Mouse (Mus musculus) spleen, adult 2 months (tissue): ENCODE measurements around the gene A3galt2. TPM values are rescaled to one million over a fixed set of nuclear protein-coding genes. Genes with fewer than 3 reads are reported as not detected.

Experiments used
- DNase-seq, 2 experiments: peaks; one replicate each; pipeline versions ENCODE4 v3.0.0 to v3.0.0-alpha.2; 2012 to 2021; ENCODE audit warnings: low spot score in 2 of 2, low read depth in 1 of 2
- H3K27ac ChIP-seq: fragments of 200-500 bp; 2 replicates; pipeline ENCODE4 v1.5.1; 2012; ENCODE audit warnings: low read length, inconsistent platforms; ENCODE audit not compliant: insufficient read depth
- H3K27me3 ChIP-seq: fragments of 200-500 bp; 2 replicates; pipeline ENCODE4 v1.6.1; 2012; ENCODE audit warnings: mild to moderate bottlenecking, moderate library complexity, low read length, inconsistent platforms; ENCODE audit not compliant: control insufficient read depth, insufficient read depth
- H3K36me3 ChIP-seq: fragments of 200-500 bp; 2 replicates; pipeline ENCODE4 v1.6.1; 2012; ENCODE audit warnings: mild to moderate bottlenecking, low read length, inconsistent platforms; ENCODE audit not compliant: control insufficient read depth, insufficient read depth
- H3K4me1 ChIP-seq: fragments of 200-500 bp; 2 replicates; pipeline ENCODE4 v1.6.1; 2011; ENCODE audit warnings: inconsistent platforms; ENCODE audit not compliant: control insufficient read depth, insufficient read depth, insufficient read length
- H3K4me3 ChIP-seq: fragments of 200-500 bp; 2 replicates; pipeline ENCODE4 v1.5.1; 2011; ENCODE audit warnings: mild to moderate bottlenecking, inconsistent platforms; ENCODE audit not compliant: insufficient read depth, insufficient read length; ENCODE audit errors: extremely low read depth
- CTCF ChIP-seq: fragments of 200-500 bp; IDR thresholded peaks from 2 replicates; pipeline ENCODE4 v1.5.1; 2011; ENCODE audit warnings: mild to moderate bottlenecking, inconsistent platforms; ENCODE audit not compliant: insufficient read depth, insufficient read length, insufficient replicate concordance; ENCODE audit errors: extremely low read depth
- POLR2A ChIP-seq: fragments of 200-500 bp; IDR thresholded peaks from 2 replicates; pipeline ENCODE4 v1.6.1; 2011; ENCODE audit warnings: low read depth, low read length, inconsistent platforms
- WGBS: fragments of 180-500 bp; shearing (Covaris S2); methylation state at CpG from one replicate; pipeline ENCODE4 v1.1.7; 2018; 5-methylcytosine and 5-hydroxymethylcytosine counted together
- polyA plus RNA-seq: library from polyadenylated mRNA; depleted of rRNA; stranded (reverse); fragments of >200 nt; gene quantifications from 2 replicates; pipeline ENCODE4 v1.2.3, GENCODE M21; 2012

A3galt2 gene
- polyA plus RNA-seq, 1 experiment: 0.41 TPM

DNA sequence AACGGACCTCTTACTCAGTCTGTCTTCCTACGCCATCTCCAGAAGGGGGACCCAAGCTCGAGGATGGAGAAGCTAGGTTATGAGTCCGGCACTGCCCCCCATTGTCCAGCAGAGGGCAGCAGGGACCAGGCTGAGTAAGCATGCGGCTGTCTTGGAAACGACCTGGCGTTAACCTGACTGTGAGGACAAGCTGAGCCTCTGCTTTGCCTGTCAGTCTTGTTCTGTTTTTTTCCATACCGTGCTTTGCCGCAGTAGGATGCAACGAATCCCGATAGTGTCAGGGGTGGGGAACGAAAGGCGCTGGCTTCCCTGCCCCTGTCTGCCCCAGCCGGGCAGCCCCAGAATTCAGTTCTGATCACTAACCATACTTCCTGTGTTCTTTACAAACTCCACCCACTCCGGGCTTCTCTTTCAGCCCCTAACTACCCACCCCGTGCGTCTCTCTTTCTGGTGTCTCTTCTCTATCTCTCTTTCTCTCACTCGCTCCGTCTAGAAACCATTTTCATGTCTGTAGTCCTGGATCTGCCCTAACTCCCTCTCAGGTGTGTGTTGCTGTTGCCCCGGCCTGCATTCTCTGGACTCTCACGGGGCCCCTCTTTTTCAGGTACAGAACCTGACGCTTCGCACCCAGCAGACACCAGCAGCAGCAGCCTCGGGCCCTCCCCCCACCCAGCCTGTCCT lies 43.6 kb upstream of the A3galt2 start:
- H3K27me3 ChIP-seq: no peaks in the 10 kb centered on the region
- 7% methylated on average over 24 of the region's 24 CpGs for WGBS
- H3K36me3 ChIP-seq: no peaks in the 10 kb centered on the region
- peak overlapping the region; percentile 59 for H3K4me3 ChIP-seq
- peak overlapping the region; percentile 62 for H3K27ac ChIP-seq
- peak; percentile 86 for DNase-seq
- peaks cover 7% of the 10 kb centered on the region; the same call in 1 of the 2 replicates for H3K4me1 ChIP-seq
- TF ChIP-seq CTCF (peak; percentile 99), POLR2A (peak; percentile 20; the same call in 1 of the 2 replicates)

DNA sequence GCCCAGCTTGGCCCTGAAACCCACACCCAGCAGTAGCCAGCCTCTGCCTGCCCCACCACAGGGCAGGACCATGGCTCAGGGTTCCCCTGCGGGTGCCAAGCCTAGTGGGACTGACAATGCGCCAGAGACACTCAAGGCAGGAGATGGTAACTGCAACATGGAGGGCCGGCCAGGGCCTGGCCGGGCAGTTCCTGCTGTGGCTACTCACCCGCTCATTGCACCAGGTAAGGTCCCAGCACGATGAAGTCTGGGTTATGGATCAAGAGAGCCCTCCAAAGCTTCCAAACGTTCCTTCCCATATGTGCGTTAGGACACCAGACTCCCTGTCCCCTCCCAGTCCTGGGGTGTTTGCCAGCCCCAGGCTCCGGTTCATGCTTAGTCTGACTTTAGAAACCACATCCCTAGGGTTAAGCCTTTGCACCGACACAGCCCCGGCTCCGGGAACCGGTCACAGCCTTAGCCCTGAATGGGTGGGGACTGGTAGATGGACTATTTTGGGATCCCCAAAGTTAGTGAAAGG lies 43.0 kb upstream of the A3galt2 start:
- 81% methylated on average over 13 of the region's 13 CpGs for WGBS
- Histone ChIP-seq H3K36me3 (no peaks in the 10 kb centered on the region), H3K4me3 (peak overlapping the region; percentile 59), H3K27ac (peak overlapping the region; percentile 62), H3K4me1 (peaks cover 7% of the 10 kb centered on the region; the same call in 1 of the 2 replicates), H3K27me3 (no peaks in the 10 kb centered on the region)
- no peak for DNase-seq
- TF ChIP-seq POLR2A: no peak
- no peak for TF ChIP-seq CTCF

DNA sequence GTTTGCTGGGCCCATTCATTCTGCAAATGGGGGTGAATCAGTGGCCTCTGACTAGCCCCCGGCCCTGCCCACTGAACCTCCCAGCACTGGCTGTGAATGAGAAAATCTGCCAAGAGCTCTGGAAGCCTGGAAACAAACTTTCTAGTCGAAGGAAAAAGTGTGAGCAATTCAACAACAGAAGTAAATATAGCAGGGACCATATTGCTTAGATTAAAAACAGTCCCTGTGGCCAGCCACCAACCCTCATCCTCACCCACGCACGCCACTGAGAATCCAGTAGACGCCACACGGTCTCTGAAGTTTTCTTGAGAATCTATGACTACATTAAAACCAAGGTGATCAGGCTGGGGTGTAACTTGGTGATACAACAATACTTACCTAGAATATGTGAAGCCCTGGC lies 42.2 kb upstream of the A3galt2 start:
- H3K27me3 ChIP-seq: no peaks in the 10 kb centered on the region
- H3K4me1 ChIP-seq: peaks cover 7% of the 10 kb centered on the region; the same call in 1 of the 2 replicates
- 86% methylated on average over 6 of the region's 6 CpGs for WGBS
- TF ChIP-seq POLR2A (no peak), CTCF (no peak)
- H3K27ac ChIP-seq: no peak overlapping the region
- 0 out of 2 replicates have a peak, but pooled peaks cover 1% of the 10 kb centered on the region for H3K36me3 ChIP-seq
- no peak overlapping the region for H3K4me3 ChIP-seq
- no peak for DNase-seq

DNA sequence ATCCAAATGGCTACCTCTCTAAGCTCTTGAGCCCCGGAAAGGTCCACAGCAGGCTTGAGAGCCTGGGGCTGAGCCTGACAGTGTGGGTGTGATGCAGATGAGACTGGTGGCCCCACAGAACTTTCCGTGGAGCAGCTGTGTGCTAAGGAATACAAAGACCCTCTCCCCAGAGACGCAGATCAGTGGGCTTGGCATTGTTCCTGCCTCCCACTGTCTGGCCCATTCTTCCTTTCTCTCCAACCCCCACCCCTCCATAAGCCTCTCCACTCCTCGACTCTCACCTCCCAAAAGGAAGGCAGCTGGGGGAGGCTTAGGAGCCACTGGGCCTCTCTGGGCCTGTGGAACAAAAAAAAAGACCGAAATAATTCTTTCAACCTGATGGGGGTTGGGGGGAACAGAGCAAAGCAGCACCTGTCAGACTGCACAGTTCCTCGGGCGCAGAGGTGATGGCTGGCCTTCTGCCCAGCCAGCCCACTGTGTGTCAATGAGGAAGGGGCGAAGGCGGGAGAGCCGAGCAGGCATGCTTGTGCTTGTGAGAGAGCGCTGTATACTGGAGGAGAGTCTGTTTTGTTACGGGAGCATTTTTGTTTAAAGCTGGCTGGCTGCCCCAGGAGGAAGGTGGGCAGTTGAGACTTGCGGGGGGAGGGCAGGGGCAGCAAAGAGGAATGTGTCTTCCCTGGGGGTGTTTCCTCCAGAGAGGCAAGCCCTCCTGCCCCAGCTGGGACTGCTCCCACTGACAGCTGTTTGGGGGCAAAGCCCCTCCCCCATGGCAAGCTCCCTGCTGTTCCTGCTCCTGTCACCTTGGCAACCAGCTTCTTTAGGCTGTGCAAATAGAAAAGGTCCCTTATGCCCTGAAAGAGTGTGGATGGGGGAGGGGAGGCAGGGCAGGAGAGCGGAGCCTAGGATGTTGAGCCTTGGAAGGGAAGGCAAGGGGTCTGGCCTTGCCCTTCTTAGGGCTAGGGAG lies 39.6 kb upstream of the A3galt2 start:
- H3K4me1 ChIP-seq: peaks cover 7% of the 10 kb centered on the region
- H3K27ac ChIP-seq: no peak overlapping the region
- TF ChIP-seq POLR2A (no peak), CTCF (no peak)
- no peak for DNase-seq
- H3K27me3 ChIP-seq: no peaks in the 10 kb centered on the region
- WGBS: 53% methylated on average over 14 of the region's 14 CpGs
- no peak overlapping the region for H3K4me3 ChIP-seq
- H3K36me3 ChIP-seq: 0 out of 2 replicates have a peak, but pooled peaks cover 1% of the 10 kb centered on the region

DNA sequence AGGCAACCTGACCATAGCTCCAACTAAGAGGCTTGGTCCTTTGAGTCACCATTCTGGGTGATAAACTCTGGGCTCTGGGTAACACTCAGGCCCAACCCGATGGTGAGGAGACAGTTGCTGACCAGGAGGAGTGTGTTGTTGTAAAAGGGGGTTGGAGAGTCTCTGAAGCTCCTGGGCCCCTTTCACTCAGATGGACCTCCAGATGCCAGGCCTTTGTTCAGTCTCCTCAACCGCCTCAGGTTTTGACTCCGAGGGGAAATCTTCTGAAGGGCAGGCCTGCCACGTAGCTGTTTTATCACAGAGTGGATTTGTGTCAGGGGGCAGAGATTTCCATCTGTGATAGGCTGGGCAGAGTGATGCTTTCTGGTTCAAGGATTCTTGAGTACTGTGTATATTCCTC lies 38.9 kb upstream of the A3galt2 start:
- H3K27ac ChIP-seq: no peak overlapping the region
- no peak for DNase-seq
- H3K4me1 ChIP-seq: peaks cover 7% of the 10 kb centered on the region
- no peak for TF ChIP-seq CTCF
- TF ChIP-seq POLR2A: no peak
- no peak overlapping the region for H3K4me3 ChIP-seq
- 0 out of 2 replicates have a peak, but pooled peaks cover 1% of the 10 kb centered on the region for H3K36me3 ChIP-seq
- no peaks in the 10 kb centered on the region for H3K27me3 ChIP-seq
- 76% methylated on average over 4 of the region's 4 CpGs for WGBS

DNA sequence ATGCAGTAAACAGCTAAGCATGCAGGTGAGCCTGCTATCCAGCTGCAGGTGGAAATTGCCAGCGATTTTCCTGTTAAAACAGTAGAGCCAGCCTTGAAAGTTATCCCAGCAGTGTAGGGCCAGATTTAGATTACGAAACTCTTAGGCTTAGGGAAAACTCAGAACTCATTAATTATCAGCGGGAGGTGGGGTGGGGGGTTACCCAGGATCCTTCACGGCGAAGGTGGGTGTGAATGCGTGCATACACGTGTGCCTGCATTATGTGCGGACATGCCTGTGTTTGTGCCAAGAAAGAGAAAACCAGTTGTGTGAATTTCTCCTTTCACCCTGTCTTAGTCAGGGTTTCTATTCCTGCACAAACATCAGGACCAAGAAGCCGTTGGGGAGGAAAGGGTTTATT lies 38.4 kb upstream of the A3galt2 start:
- H3K4me3 ChIP-seq: no peak overlapping the region
- TF ChIP-seq POLR2A (no peak), CTCF (no peak)
- H3K27ac ChIP-seq: no peak overlapping the region
- peaks cover 7% of the 10 kb centered on the region for H3K4me1 ChIP-seq
- WGBS: 95% methylated on average over 9 of the region's 9 CpGs
- no peak for DNase-seq
- 0 out of 2 replicates have a peak, but pooled peaks cover 1% of the 10 kb centered on the region for H3K36me3 ChIP-seq
- no peaks in the 10 kb centered on the region for H3K27me3 ChIP-seq
